Mouse (Mus musculus): Measurements from ENCODE around the gene Il1rl1.
A peak's percentile ranks its signal among the peaks of the same experiment; 100 is the strongest.

The Il1rl1 gene

DNA sequence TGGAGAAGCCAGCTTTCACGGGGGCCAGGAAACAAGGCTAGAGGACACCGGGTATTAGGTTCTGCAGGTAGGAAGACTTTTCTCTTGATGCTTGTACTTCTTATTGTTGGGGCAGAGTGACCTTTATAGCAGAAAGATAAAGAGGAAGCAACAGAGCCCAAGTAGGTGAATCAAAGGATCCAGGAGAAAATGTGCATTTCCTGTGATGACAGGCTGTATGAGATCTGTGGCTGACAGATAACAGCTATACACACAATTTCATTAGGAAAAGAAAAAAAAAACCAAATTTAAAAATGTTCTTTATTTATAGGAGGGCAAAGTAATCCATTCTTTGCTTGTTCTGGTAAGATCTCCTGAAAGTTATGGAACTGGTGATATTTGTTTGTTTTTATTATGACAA is 8.0 kb downstream of the Il1rl1 start:
- no peak for DNase-seq (ENCODE audit: low spot score in 2 of 2)

DNA sequence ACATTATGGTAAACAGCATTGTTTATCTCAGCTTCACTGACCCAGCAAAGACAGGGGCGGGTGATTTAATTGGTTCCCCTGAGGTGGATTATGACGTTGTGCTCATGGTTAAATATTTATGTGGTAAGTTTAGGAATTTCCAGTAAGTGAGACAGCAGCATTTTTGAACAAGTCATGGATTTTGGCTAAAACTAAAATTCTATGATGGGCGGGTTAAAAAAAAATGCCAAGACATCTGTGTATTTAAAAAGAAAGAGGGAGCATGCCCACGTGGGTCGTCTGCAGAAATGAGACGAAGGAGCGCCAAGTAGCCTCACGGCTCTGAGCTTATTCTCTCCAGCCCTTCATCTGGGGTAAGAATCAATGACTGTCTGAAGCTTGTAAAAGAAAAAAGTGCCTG is 10.1 kb downstream of the Il1rl1 start:
- no peak for DNase-seq (ENCODE audit: low spot score in 2 of 2)

DNA sequence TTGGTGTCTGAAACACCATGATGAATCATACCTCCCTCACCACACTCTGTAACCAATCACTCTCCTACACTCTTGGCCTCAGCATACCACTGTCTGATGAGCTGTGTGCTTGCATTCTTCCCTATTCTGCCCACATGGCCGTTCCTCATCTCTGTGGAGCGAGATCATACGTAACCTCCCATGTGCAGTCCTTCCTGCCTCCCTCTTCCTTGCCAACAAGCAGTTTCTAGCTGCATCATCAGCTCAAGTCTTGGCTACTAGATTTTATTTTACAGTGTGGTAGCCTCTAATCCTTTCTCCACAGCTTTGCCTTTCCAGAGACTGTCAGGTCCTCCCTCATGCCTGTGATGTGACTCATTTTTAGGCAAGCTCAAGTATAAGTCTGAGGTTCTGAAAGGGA is 15.4 kb downstream of the Il1rl1 start:
- no peak for DNase-seq (ENCODE audit: low spot score in 2 of 2)

DNA sequence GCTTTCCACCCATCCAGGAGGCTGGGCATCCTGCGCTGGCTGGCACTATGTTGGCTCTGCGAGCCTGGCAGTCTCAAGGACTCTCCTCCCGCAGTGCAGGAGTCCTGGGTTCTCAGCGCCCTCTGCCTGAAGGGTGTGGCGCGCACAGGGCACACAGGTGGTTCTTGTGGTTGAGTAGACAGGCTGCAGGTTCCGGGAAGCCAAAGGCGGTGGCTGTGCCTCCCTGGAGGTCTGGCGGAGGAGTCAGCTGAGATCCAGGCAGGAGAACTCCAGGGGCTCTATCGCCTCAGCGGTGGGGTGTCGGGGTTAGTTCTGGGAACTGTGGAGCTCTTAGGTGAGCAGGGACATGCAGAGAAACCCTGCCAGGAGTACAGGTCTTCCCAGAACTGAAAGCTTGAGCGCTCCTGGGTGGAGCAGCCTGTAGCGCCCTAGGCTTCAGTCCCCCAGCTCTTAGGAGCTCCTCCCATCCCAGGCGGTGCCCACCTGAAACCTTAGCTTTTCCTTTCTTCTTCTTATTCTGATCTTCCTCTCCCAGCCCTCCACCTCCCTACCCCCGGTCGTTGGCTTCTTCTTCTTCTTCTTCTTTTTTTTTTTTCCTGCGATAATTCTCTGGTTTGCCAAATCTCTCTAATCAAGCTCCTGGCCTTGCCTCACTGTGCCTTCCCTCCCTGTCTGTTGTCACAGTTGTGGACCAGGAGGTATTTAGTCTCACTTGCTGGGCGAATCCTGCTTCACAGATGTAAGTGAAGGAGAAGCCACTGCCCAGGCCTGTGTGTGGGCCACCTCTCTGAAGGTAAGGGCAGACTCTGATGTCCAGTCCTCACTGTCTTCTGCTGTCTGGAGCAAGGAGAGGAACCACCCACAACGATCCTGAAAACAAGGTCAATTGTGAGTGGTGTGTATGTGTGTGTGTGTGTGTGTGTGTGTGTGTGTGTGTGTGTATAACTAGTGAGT is 36.4 kb downstream of the Il1rl1 start, which contains the start of gene Il18r1:
Gene Il18r1, plus strand, starts transcription at position 76 of the 954 bp plus-strand sequence.
- peak in 1 of 2 experiments; percentile 22 for DNase-seq (ENCODE audit: low spot score in 2 of 2)

DNA sequence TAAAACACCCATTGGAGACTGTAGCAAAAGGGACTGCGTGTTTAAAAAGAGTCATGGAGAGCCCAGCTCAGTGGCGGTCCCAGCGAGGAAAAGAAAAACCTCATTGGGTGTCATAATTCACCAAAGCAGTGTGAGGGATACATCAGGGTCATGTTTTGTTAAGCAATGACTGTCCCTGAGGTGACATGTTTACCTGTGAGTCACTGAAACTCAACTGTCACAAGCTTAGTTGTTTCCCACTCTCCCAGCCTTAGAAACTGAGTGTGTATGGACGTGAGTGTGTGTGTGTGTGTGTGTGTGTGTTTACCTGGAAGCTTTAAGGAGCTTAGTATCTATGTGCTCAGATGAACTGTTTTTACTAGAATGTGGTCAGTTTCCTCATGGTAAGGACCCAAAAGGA is 37.9 kb downstream of the Il1rl1 start:
- no peak for DNase-seq (ENCODE audit: low spot score in 2 of 2)

DNA sequence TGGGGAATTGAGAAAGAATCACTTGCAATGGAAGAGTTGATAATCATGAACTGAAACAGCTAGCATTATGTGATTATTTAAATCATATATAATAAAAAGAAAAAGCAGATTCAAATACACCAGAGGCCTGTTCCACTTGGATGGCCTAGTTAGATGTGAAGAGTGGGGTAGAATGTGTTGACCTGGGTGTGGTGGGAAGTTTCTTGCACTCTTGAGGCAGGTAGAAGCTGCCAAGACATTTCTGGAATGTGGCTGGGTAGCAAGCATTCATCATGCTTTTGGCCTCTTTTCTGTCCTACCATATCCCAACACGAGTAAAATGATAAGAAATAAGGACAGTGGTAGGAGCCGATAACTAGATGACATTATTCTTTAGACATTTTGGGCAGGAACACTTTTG is 39.4 kb downstream of the Il1rl1 start:
- no peak for DNase-seq (ENCODE audit: low spot score in 2 of 2)

DNA sequence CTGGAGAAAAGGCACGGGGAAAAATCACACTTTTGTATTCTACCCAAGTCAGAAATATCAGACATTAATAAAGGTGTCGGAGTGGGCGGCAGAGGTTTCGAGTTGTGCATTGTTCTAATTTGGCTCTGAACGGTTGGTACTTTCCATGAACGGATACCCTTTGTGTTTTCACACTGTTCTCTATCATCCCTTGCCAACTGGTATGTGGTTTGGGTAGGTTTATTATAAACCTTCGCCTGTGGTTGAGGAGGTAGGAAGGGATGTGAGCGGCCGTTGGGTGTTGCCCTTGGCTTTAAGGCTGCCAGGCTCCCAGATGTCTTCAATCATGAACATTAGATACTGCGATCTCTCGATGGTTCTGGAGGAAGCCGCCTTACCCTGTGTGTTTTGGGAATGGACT is 40.5 kb downstream of the Il1rl1 start:
- DNase-seq (ENCODE audit: low spot score in 2 of 2) = no peak

DNA sequence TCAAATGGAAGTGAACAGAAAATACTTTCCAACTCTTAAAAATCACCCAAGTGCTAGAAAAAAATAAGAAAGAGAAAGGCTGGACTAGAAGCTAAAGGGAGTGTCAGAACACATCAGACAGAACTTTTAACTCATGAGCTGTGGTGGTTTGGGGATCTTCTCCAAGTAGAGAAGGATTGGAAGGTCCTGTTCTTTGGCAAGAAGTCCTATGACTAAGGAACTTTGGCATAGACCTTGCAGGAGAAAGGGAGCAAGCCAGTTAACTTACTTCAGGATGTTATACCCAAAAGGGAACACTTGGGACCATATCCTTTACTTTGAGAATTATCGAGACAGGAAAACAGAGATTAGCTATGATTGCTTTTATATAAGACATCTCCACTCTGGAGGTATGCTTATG is 43.0 kb downstream of the Il1rl1 start:
- no peak for DNase-seq (ENCODE audit: low spot score in 2 of 2)

DNA sequence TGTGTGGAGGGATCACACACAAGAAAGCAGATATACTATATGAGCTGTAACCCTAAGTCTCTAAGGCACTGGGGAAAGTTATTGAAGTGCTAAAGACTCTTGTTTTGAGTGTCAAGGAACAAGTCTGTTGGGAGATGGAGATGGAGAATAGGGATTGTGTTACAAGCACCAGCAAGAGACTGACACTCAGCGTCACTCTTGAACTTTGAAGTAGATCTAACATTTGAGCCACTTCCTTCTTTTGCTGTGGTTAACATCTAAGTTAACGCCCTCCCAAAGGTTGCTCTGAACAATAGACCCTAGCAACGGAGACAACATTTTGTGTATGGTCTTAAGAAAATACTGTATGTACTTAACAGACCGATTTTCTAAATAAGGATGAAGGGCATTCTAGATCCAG is 44.3 kb downstream of the Il1rl1 start:
- DNase-seq (ENCODE audit: low spot score in 2 of 2) = no peak

DNA sequence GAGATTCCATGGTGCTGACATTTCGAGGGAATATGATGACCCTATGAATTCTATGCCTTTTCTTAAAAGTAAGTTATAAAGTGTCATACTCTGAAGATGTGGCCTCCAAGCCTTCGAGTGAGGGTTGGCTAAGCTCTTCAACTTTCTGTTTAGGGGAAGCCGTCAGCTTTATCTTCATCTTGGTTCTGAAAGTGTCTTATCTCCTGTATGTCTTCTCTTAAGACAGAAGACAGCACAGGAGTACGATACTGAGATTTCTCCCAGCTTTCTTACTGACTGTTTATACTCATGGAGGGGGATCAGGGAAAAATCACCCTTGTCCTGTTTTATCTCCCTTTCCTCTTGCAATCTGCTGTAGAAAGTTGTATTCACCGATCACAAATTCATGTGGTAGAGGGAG is 45.0 kb downstream of the Il1rl1 start:
- no peak for DNase-seq (ENCODE audit: low spot score in 2 of 2)

DNA sequence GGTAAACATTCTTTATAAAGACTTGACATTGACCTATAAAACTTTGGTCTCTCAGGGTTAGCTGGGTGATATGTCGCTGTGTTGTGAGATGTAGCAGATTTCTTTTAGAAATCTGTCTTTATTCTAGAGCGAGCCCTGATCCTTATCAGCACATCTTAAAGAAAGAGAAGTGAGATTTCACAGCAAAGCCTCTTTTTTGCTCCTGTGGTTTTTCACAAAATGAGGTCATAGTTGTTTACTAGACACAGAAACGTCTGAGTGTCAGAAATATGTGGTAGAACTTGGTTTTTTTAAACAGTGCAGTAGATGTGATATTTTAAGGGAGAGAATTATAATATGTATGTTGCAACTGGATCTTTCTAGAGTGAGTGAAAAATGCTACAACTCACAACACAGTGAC is 46.3 kb downstream of the Il1rl1 start:
- no peak for DNase-seq (ENCODE audit: low spot score in 2 of 2)

DNA sequence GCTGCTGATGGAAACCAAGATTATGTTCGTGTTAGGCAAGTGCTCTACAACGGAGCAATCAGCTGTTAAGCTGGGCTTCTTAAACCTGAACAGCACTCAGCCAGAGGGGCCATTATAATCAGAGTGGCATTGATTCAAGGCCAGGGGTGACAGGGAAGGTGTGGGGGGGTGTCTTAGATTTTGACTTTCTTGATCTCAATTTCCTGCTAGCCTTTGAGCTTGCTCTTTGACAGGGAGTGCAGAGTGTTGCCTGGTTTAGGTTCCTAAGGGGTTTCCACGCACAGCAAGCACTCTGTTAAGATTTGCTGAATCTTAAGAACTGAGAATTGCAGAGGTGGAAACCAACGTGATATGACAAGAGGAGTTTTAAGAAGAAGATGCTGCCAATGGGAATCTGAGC is 47.4 kb downstream of the Il1rl1 start:
- no peak for DNase-seq (ENCODE audit: low spot score in 2 of 2)

DNA sequence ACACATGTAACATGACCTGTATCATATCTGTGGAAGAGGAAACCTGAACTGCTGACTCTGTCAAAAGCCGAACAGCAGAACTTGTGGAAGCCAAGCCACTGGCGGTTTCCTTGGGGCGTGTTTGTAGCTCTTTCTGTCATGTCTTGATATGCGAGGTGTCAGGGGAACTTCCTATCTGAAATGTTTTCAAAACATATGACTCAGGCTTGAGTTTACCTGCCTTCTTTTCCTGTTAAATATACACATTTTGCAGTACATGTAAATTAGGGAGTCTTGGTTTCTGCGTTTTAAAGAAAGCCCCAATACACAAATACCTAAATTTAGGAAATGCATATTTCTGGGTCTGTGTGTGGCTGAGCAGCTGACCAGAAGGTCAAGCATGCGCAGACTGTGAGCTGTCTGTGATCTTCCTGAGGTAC is 50.1 kb downstream of the Il1rl1 start:
- no peak for DNase-seq (ENCODE audit: low spot score in 2 of 2)

DNA sequence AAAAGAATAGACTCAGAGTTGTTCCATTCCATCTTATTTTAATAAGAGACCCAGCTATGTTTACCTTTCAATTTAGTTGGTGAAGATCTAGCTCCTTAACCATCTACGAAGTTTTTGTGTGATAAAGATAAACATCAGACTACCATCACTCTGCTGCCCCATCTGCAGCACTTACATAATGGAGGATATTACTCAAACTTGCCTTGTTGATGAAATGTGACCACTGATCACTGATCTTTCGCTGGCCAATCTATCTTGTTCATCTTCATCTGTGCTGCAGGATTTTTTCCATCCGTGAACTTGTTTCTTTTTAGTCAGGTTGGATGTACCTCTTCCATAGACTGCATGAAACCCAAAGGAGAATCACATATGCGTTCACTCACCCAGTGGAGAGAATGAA is 65.2 kb downstream of the Il1rl1 start:
- no peak for DNase-seq (ENCODE audit: low spot score in 2 of 2)

DNA sequence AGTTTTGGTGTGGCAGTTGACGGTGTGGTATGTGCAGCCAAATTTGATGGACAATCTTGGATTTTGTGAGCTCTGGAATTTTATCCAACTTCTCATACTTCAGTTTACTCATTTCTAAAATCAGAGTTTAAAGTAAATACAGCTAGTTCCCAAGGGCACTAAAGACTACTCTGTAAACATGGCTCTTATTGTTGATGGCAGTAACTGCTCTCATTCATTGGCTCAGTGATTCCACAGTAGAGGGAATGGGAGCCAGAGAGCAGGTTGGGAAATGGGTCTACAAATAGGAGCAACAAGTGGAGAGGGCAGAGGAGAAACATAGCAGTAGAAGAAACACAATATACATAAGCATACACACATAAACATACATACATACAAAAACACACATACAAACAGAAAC is 70.3 kb downstream of the Il1rl1 start:
- no peak for DNase-seq (ENCODE audit: low spot score in 2 of 2)

DNA sequence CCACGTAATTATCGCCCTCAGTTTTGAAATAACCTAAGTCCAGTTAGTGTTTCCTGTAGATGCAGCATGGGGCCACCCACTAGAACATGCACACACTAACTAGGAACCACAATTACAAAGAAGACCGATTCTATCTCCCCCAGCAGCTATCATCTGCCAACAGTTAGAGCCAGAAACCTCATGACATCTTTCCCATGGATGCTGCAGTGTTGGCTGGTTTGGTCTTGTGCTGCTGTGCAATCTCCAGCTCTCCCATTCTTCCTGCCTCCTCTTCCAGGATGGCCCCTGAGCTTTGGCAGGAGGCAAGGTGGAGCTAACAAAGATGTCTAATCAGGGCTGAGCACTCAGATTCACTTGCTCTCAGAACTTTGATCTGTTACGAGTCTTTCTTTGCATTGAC is 71.8 kb downstream of the Il1rl1 start:
- no peak for DNase-seq (ENCODE audit: low spot score in 2 of 2)

DNA sequence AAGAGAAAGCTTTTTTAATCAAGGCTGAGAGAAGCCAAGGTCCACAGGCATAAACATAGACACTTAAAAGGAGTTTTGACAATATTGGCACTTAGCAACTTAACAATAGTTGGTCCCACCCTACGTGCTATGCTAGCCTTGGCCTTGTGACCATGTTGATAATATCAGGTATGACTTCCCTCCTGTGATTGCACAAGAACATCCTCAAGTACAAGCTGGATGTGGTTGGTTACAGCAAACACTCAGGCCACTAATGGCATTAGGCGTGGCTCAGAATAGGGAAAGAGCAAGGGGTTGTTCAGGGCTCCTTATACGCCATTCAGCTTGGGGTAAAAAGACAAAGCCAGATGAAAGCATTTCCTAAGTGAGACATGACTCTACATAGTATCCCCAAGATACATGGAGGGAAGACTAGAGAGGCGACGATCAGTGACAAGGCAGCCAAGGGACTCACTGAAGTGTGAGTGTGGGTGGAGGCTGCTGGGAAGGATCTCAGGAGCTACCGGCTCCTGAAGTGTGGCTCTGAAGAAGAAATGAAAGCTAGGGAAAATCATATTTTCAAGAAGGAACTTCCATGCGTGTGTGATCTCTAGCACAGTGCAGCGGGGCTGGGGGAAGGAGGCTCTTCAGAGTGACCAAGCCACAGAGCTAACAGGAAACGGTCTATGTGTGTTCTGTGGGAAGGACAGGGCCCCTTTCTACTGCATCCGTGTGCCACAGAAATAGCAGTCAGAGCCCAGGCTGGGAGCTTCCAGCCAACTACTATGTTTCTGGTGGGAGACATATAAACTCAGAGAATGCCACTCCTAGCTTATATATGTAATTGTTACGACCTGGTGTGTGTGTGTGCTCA is 72.4 kb downstream of the Il1rl1 start:
- DNase-seq (ENCODE audit: low spot score in 2 of 2) = no peak

DNA sequence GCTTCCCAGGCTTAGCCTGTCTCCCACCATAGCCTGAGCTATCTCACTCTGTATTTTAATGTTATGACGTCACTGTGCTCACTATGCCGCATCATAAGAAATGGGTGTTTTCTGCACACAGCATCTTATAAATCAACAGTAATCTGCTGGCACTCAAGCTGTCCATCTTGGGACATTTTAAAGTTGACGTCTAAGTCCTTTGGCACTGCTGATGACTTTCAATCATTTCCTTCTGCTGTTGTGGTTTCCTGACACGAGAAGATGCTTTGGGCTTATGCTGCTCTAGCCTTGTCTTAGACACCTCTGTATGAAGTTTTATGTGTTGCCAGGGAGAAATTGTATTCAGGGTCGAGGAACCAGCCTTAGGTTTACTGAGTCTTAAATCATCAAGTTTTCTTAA is 75.2 kb downstream of the Il1rl1 start:
- DNase-seq (ENCODE audit: low spot score in 2 of 2) = no peak

All from right cerebral cortex, postnatal 10 days (tissue).